Mouse (Mus musculus): Measurements from ENCODE around the gene Lamp5. TPM values are rescaled to one million over a fixed set of nuclear protein-coding genes. Genes with fewer than 3 reads are reported as not detected.

Lamp5 gene
- total RNA-seq (2014; fragmentation: Nextera tagmentation) (not detected in 2 replicates), total RNA-seq (2017) (0.16 TPM in 1 of 2 replicates, not detected in the other), polyA plus RNA-seq (2012) (not detected in 2 replicates)

GRCm38 (mm10) chr2:136051688-136052289 is at the start of gene Lamp5:
Lamp5 (plus strand) TSS chr2:136052239.
- Histone ChIP-seq H3K27me3 (ENCODE audit: insufficient read depth, low read length) (no peaks in the 10 kb centered on the region), H3K9me3 (replicated peaks) (peaks cover 33% of the 10 kb centered on the region)
- TF ChIP-seq CTCF (IDR thresholded peaks at IDR 0.05; ENCODE audit: low read depth, low read length), result no peak
- no peak for TF ChIP-seq POLR2AphosphoS5 (IDR thresholded peaks at IDR 0.05; ENCODE audit: insufficient replicate concordance, low read depth, low read length)
- TF ChIP-seq GATA1 (IDR thresholded peaks at IDR 0.05; ENCODE audit: borderline replicate concordance, low read length), result no peak
- TF ChIP-seq TAL1 (conservative IDR thresholded peaks at IDR 0.05; ENCODE audit: low read depth, low read length), result no peak
- no peak for TF ChIP-seq GATA2 (IDR thresholded peaks at IDR 0.05; ENCODE audit: borderline replicate concordance, low read depth, low read length)

DNA sequence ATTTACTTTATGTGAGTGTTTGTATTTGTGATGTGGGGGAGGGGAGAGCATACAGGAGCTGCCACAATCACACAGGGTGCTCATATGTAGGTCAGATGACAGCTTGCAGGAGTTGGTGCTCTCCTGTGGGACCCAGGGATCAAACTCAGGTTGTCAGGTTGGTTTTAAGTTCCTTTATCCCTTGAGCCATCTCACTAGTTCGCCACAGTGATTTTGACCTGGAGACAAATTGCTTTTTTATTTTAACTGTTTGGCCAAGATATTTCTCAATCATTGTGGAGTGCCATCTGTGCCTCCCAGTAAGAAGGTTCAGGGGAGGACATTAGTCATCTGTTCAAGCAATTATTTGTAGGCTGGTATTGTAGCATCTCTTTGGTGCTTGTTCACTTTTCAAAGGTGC is 48.2 kb upstream of the Lamp5 start:
- H3K4me3 ChIP-seq (ENCODE audit: low read depth, low read length), result no peak overlapping the region
- H3K4me1 ChIP-seq (ENCODE audit: insufficient read depth, low read depth, low read length), result no peaks in the 10 kb centered on the region
- no peak for DNase-seq (ENCODE audit: low spot score)
- no peaks in the 10 kb centered on the region for H3K27me3 ChIP-seq (ENCODE audit: insufficient read depth, low read length)
- peaks cover 40% of the 10 kb centered on the region for H3K9me3 ChIP-seq (replicated peaks)
- ATAC-seq (ENCODE audit: extremely low read depth, insufficient number of reproducible peaks, low FRiP score, poor library complexity, severe bottlenecking), result no peak
- H3K36me3 ChIP-seq (replicated peaks), result no peaks in the 10 kb centered on the region
- TF ChIP-seq POLR2AphosphoS5 (IDR thresholded peaks at IDR 0.05; ENCODE audit: insufficient replicate concordance, low read depth, low read length), result no peak
- TF ChIP-seq GATA1 (IDR thresholded peaks at IDR 0.05; ENCODE audit: borderline replicate concordance, low read length), result no peak
- no peak for TF ChIP-seq CTCF (IDR thresholded peaks at IDR 0.05; ENCODE audit: low read depth, low read length)

More at GRCm38 (mm10) chr2:136051688-136052289, at the start of gene Lamp5:
- Histone ChIP-seq H3K4me1 (ENCODE audit: insufficient read depth, low read depth, low read length) (no peaks in the 10 kb centered on the region), H3K4me3 (ENCODE audit: low read depth, low read length) (no peak within 1 kb of the TSS), H3K36me3 (replicated peaks) (no peaks in the 10 kb centered on the region)
- ATAC-seq (ENCODE audit: extremely low read depth, insufficient number of reproducible peaks, low FRiP score, poor library complexity, severe bottlenecking) (no peak), DNase-seq (ENCODE audit: low spot score) (no peak)

- no peaks in the 10 kb centered on the region for H3K27me3 ChIP-seq (ENCODE audit: insufficient read depth, low read length)
- H3K36me3 ChIP-seq (replicated peaks), result no peaks in the 10 kb centered on the region
- peaks cover 29% of the 10 kb centered on the region for H3K9me3 ChIP-seq (replicated peaks)
- no peaks in the 10 kb centered on the region for H3K4me1 ChIP-seq (ENCODE audit: insufficient read depth, low read depth, low read length)
- ATAC-seq (ENCODE audit: extremely low read depth, insufficient number of reproducible peaks, low FRiP score, poor library complexity, severe bottlenecking) (no peak), DNase-seq (ENCODE audit: low spot score) (no peak)
- TF ChIP-seq TAL1 (conservative IDR thresholded peaks at IDR 0.05; ENCODE audit: low read depth, low read length), result no peak
- no peak for TF ChIP-seq GATA2 (IDR thresholded peaks at IDR 0.05; ENCODE audit: borderline replicate concordance, low read depth, low read length)
- no peak for TF ChIP-seq GATA1 (IDR thresholded peaks at IDR 0.05; ENCODE audit: borderline replicate concordance, low read length)
- no peak for TF ChIP-seq CTCF (IDR thresholded peaks at IDR 0.05; ENCODE audit: low read depth, low read length)
- TF ChIP-seq POLR2AphosphoS5 (IDR thresholded peaks at IDR 0.05; ENCODE audit: insufficient replicate concordance, low read depth, low read length), result no peak
- H3K4me3 ChIP-seq (ENCODE audit: low read depth, low read length), result no peak overlapping the region
These were observed 45.8 kb upstream of the Lamp5 start for GRCm38 (mm10) chr2:136006280-136006679.

GRCm38 (mm10) chr2:136012759-136013158 is 39.3 kb upstream of the Lamp5 start:
- DNase-seq (ENCODE audit: low spot score) (no peak), ATAC-seq (ENCODE audit: extremely low read depth, insufficient number of reproducible peaks, low FRiP score, poor library complexity, severe bottlenecking) (no peak)
- Histone ChIP-seq H3K9me3 (replicated peaks) (peaks cover 23% of the 10 kb centered on the region), H3K4me3 (ENCODE audit: low read depth, low read length) (no peak overlapping the region), H3K4me1 (ENCODE audit: insufficient read depth, low read depth, low read length) (no peaks in the 10 kb centered on the region), H3K27me3 (ENCODE audit: insufficient read depth, low read length) (no peaks in the 10 kb centered on the region), H3K36me3 (replicated peaks) (no peaks in the 10 kb centered on the region)
- TF ChIP-seq CTCF (IDR thresholded peaks at IDR 0.05; ENCODE audit: low read depth, low read length) (no peak), POLR2AphosphoS5 (IDR thresholded peaks at IDR 0.05; ENCODE audit: insufficient replicate concordance, low read depth, low read length) (no peak)

- H3K4me3 ChIP-seq (ENCODE audit: low read depth, low read length), result no peak overlapping the region
- H3K9me3 ChIP-seq (replicated peaks), result peaks cover 41% of the 10 kb centered on the region
- H3K4me1 ChIP-seq (ENCODE audit: insufficient read depth, low read depth, low read length), result no peaks in the 10 kb centered on the region
- no peaks in the 10 kb centered on the region for H3K27me3 ChIP-seq (ENCODE audit: insufficient read depth, low read length)
- TF ChIP-seq GATA1 (IDR thresholded peaks at IDR 0.05; ENCODE audit: borderline replicate concordance, low read length) (no peak), POLR2AphosphoS5 (IDR thresholded peaks at IDR 0.05; ENCODE audit: insufficient replicate concordance, low read depth, low read length) (no peak), CTCF (IDR thresholded peaks at IDR 0.05; ENCODE audit: low read depth, low read length) (no peak), TAL1 (conservative IDR thresholded peaks at IDR 0.05; ENCODE audit: low read depth, low read length) (no peak), GATA2 (IDR thresholded peaks at IDR 0.05; ENCODE audit: borderline replicate concordance, low read depth, low read length) (no peak)
- ATAC-seq (ENCODE audit: extremely low read depth, insufficient number of reproducible peaks, low FRiP score, poor library complexity, severe bottlenecking) (no peak), DNase-seq (ENCODE audit: low spot score) (no peak)
- H3K36me3 ChIP-seq (replicated peaks), result no peaks in the 10 kb centered on the region
These were observed 3.6 kb upstream of the Lamp5 start for GRCm38 (mm10) chr2:136048464-136048863.

- no peak overlapping the region for H3K4me3 ChIP-seq (ENCODE audit: low read depth, low read length)
- no peaks in the 10 kb centered on the region for H3K27me3 ChIP-seq (ENCODE audit: insufficient read depth, low read length)
- TF ChIP-seq CTCF (IDR thresholded peaks at IDR 0.05; ENCODE audit: low read depth, low read length) (no peak), TAL1 (conservative IDR thresholded peaks at IDR 0.05; ENCODE audit: low read depth, low read length) (no peak), POLR2AphosphoS5 (IDR thresholded peaks at IDR 0.05; ENCODE audit: insufficient replicate concordance, low read depth, low read length) (no peak), GATA1 (IDR thresholded peaks at IDR 0.05; ENCODE audit: borderline replicate concordance, low read length) (no peak), GATA2 (IDR thresholded peaks at IDR 0.05; ENCODE audit: borderline replicate concordance, low read depth, low read length) (no peak)
- no peaks in the 10 kb centered on the region for H3K4me1 ChIP-seq (ENCODE audit: insufficient read depth, low read depth, low read length)
- no peaks in the 10 kb centered on the region for H3K36me3 ChIP-seq (replicated peaks)
- H3K9me3 ChIP-seq (replicated peaks), result peaks cover 34% of the 10 kb centered on the region
- ATAC-seq (ENCODE audit: extremely low read depth, insufficient number of reproducible peaks, low FRiP score, poor library complexity, severe bottlenecking) (no peak), DNase-seq (ENCODE audit: low spot score) (no peak)
These were observed 1.0 kb upstream of the Lamp5 start for GRCm38 (mm10) chr2:136050793-136051615.
